Mouse (Mus musculus) liver, postnatal 0 days (tissue): ENCODE results near the gene Hpse2. TPM values are rescaled to one million over a fixed set of nuclear protein-coding genes. Genes with fewer than 3 reads are reported as not detected.

Source experiments
- ATAC-seq: fragments of 200-750 bp; cut with Nextera tagmentation; 2 replicates; pipeline ENCODE4 v1.8.0; 2017; ENCODE audit warnings: mild to moderate bottlenecking, moderate library complexity
- DNase-seq: peaks from one replicate; pipeline ENCODE4 v3.0.0-alpha.2; 2016
- H3K27ac ChIP-seq: fragments of 300-500 bp; sonication (generic); 2 replicates; pipeline ENCODE4 v1.5.1; 2014; ENCODE audit warnings: antibody characterized with exemption, moderate library complexity, mild to moderate bottlenecking, low read depth
- H3K27me3 ChIP-seq: fragments of 300-500 bp; sonication (generic); 2 replicates; pipeline ENCODE4 v1.6.1; 2014; ENCODE audit warnings: low read length, control low read depth, mixed read lengths; ENCODE audit not compliant: insufficient read depth
- H3K36me3 ChIP-seq: fragments of 300-500 bp; sonication (generic); replicated peaks from 2 replicates; pipeline ENCODE4 v1.6.1; 2014; ENCODE audit warnings: mild to moderate bottlenecking, control low read depth, low read length, moderate library complexity, mixed read lengths; ENCODE audit not compliant: insufficient read depth
- H3K4me1 ChIP-seq: fragments of 300-500 bp; sonication (generic); 2 replicates; pipeline ENCODE4 v1.6.1; 2014; ENCODE audit warnings: antibody characterized with exemption, mild to moderate bottlenecking, control low read depth; ENCODE audit not compliant: insufficient read depth
- H3K4me2 ChIP-seq: fragments of 300-500 bp; sonication (generic); 2 replicates; pipeline ENCODE4 v1.6.1; 2014; ENCODE audit warnings: low read depth, mild to moderate bottlenecking, low read length, moderate library complexity, mixed read lengths
- H3K4me3 ChIP-seq: fragments of 300-500 bp; sonication (generic); 2 replicates; pipeline ENCODE4 v1.5.1; 2014; ENCODE audit warnings: low read depth, low read length
- H3K9ac ChIP-seq: fragments of 300-500 bp; sonication (generic); replicated peaks from 2 replicates; pipeline ENCODE4 v1.6.1; 2014; ENCODE audit warnings: mild to moderate bottlenecking, moderate library complexity
- H3K9me3 ChIP-seq: fragments of 300-500 bp; sonication (generic); 2 replicates; pipeline ENCODE4 v1.6.1; 2016; ENCODE audit warnings: mild to moderate bottlenecking, control low read depth, low read length, mixed read lengths
- CTCF ChIP-seq: sonication (generic); IDR thresholded peaks from 2 replicates; pipeline ENCODE4 v1.5.1; 2016; ENCODE audit warnings: antibody characterized with exemption, low read depth
- EP300 ChIP-seq: IDR thresholded peaks from 2 replicates; pipeline ENCODE4 v1.6.1; 2016; ENCODE audit warnings: antibody characterized with exemption, low read depth, mild to moderate bottlenecking
- WGBS: fragments of 180-500 bp; shearing (Covaris S2); extraction: QIAGEN DNeasy Blood & Tissue Kit; methylation state at CpG from one replicate; pipeline ENCODE4 v1.1.7; 2014; ENCODE audit not compliant: insufficient replicate concordance; 5-methylcytosine and 5-hydroxymethylcytosine counted together
- polyA plus RNA-seq: library from polyadenylated mRNA; unstranded; fragments of >200 nt; fragmentation: Nextera tagmentation; extraction: Ambion mirVana; gene quantifications from 2 replicates; pipeline ENCODE4 v1.2.1, GENCODE M21; 2015

The Hpse2 gene
- polyA plus RNA-seq, 1 experiment from 2014 or later = 0.12 TPM

DNA sequence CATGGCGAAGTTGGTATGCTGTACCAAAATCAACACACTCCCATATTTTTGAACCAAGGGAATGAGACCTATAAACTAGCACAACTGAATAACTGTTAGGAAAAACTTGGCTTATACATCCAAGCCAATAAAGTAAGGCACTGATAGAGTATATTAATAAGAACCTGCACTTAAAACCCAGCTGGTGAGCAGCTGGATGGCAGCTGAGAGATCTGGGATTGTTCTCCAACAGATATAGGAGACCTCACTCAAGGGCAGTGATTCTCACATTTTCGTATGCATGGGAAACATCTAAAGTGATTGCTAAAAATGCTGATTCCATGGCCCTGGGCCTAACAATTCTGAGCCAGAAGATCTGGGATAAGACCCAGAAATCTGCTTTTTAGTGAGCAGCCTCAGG lies 345.9 kb downstream of the Hpse2 start:
- ATAC-seq = no peak
- 64% methylated on average over 2 of the region's 2 CpGs for WGBS
- Histone ChIP-seq H3K4me2 (no peak overlapping the region), H3K9me3 (no peaks in the 10 kb centered on the region), H3K4me3 (no peak overlapping the region), H3K9ac (no peak overlapping the region), H3K27ac (no peak overlapping the region), H3K4me1 (no peaks in the 10 kb centered on the region), H3K36me3 (no peaks in the 10 kb centered on the region), H3K27me3 (no peaks in the 10 kb centered on the region)
- no peak for TF ChIP-seq CTCF
- no peak for TF ChIP-seq EP300
- no peak for DNase-seq

DNA sequence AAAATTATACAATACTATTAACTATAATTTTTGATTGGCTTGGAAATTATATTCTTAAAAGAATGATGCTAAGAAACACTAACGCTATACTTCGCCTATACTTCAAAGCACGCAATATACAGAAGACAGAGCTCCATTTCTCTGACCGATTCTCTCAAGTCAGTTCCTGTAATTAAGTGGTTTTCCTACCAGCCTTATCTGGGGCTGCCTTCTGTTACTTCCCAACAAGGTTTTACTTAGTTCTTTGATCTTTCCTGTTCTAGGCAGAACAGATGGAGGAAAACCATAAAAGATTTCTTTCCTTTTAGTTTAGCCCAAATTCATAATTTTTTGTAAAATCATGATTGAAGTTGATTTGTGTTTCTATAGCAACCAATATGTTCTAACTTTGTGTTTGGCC lies 351.8 kb downstream of the Hpse2 start:
- Histone ChIP-seq H3K4me2 (no peak overlapping the region), H3K27me3 (no peaks in the 10 kb centered on the region), H3K36me3 (no peaks in the 10 kb centered on the region), H3K4me3 (no peak overlapping the region), H3K9ac (no peak overlapping the region), H3K27ac (no peak overlapping the region), H3K4me1 (no peaks in the 10 kb centered on the region), H3K9me3 (no peaks in the 10 kb centered on the region)
- TF ChIP-seq EP300 = peak; percentile 34; the same call in 1 of the 2 replicates
- TF ChIP-seq CTCF = no peak
- DNase-seq (no peak), ATAC-seq (no peak)
- 32% methylated on average over 4 of the region's 4 CpGs for WGBS

GRCm38 (mm10) chr19:43027305-43027704 lies 360.9 kb downstream of the Hpse2 start:
- H3K4me3 ChIP-seq = no peak overlapping the region
- no peak overlapping the region for H3K9ac ChIP-seq
- DNase-seq (peak; percentile 27), ATAC-seq (no peak)
- H3K27ac ChIP-seq = no peak overlapping the region
- H3K4me2 ChIP-seq = no peak overlapping the region
- H3K36me3 ChIP-seq = no peaks in the 10 kb centered on the region
- 19% methylated on average over 4 of the region's 4 CpGs for WGBS
- TF ChIP-seq CTCF (peak; percentile 58), EP300 (no peak)
- no peaks in the 10 kb centered on the region for H3K27me3 ChIP-seq
- no peaks in the 10 kb centered on the region for H3K4me1 ChIP-seq
- no peaks in the 10 kb centered on the region for H3K9me3 ChIP-seq

- H3K27me3 ChIP-seq = no peaks in the 10 kb centered on the region
- no peak overlapping the region for H3K9ac ChIP-seq
- TF ChIP-seq EP300 (no peak), CTCF (no peak)
- no peak overlapping the region for H3K4me3 ChIP-seq
- no peak overlapping the region for H3K4me2 ChIP-seq
- H3K27ac ChIP-seq = no peak overlapping the region
- H3K4me1 ChIP-seq = no peaks in the 10 kb centered on the region
- 72% methylated on average over 3 of the region's 3 CpGs for WGBS
- no peak for ATAC-seq
- no peak for DNase-seq
- H3K36me3 ChIP-seq = no peaks in the 10 kb centered on the region
- no peaks in the 10 kb centered on the region for H3K9me3 ChIP-seq
Observed at GRCm38 (mm10) chr19:43022611-43023173, 365.5 kb downstream of the Hpse2 start.

- Histone ChIP-seq H3K4me2 (no peak overlapping the region), H3K27me3 (no peaks in the 10 kb centered on the region), H3K27ac (no peak overlapping the region), H3K36me3 (no peaks in the 10 kb centered on the region), H3K9ac (no peak overlapping the region), H3K4me3 (no peak overlapping the region), H3K4me1 (no peaks in the 10 kb centered on the region), H3K9me3 (no peaks in the 10 kb centered on the region)
- TF ChIP-seq EP300 (no peak), CTCF (no peak)
- ATAC-seq (no peak), DNase-seq (no peak)
- WGBS = 55% methylated on average over 5 of the region's 5 CpGs
Observed at GRCm38 (mm10) chr19:43018792-43019191, 369.4 kb downstream of the Hpse2 start.

GRCm38 (mm10) chr19:42996406-42996805 lies 391.7 kb downstream of the Hpse2 start:
- no peak overlapping the region for H3K4me2 ChIP-seq
- no peak for DNase-seq
- 72% methylated on average over 4 of the region's 4 CpGs for whole genome bisulfite sequencing
- no peak overlapping the region for H3K27ac ChIP-seq
- no peak overlapping the region for H3K4me3 ChIP-seq
- no peaks in the 10 kb centered on the region for H3K27me3 ChIP-seq
- no peaks in the 10 kb centered on the region for H3K36me3 ChIP-seq
- H3K9me3 ChIP-seq = no peaks in the 10 kb centered on the region
- ATAC-seq = no peak
- no peak for TF ChIP-seq CTCF
- no peak for TF ChIP-seq EP300
- H3K9ac ChIP-seq = no peak overlapping the region
- H3K4me1 ChIP-seq = no peaks in the 10 kb centered on the region

DNA sequence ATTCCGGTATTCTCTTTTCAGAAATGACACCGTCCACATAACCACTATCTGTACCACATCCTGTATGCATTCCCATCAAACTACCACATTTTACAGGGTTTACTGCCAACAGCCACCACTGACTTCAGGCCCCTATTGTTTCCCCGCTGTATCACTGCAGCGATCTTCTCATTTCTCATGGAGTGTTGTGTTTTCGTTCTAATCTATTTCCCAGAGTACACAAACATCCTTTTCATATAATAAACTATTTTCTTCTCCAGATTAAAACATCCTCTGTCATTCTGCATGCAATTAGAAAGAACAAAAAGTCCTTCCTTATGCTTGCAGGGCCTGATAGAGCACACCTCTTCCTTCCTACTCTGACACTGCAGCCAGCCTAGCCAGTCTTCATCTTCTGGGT lies 399.3 kb downstream of the Hpse2 start:
- Histone ChIP-seq H3K4me2 (no peak overlapping the region), H3K27ac (no peak overlapping the region), H3K9ac (no peak overlapping the region), H3K9me3 (no peaks in the 10 kb centered on the region), H3K4me1 (no peaks in the 10 kb centered on the region), H3K27me3 (no peaks in the 10 kb centered on the region), H3K36me3 (no peaks in the 10 kb centered on the region), H3K4me3 (no peak overlapping the region)
- DNase-seq = no peak
- ATAC-seq = 0 out of 2 replicates have a peak, but pooled peaks have one; percentile 33
- WGBS = 34% methylated on average over 5 of the region's 5 CpGs
- TF ChIP-seq CTCF = no peak
- peak; percentile 62; the same call in 1 of the 2 replicates for TF ChIP-seq EP300
